Mouse (Mus musculus) myocyte (in vitro differentiated cells): ENCODE results near the gene AU040320.

Experiments used
- E2F4 ChIP-seq: IDR thresholded peaks from one replicate; pipeline ENCODE4 v1.6.1; 2011; ENCODE audit warnings: mild to moderate bottlenecking, control low read depth, moderate library complexity; ENCODE audit not compliant: insufficient read depth
- MAX ChIP-seq: IDR thresholded peaks from one replicate; pipeline ENCODE4 v1.6.1; 2011; ENCODE audit warnings: low read depth, mild to moderate bottlenecking, control low read depth
- POLR2A ChIP-seq: IDR thresholded peaks from one replicate; pipeline ENCODE4 v1.6.1; 2011; ENCODE audit warnings: low read depth, mild to moderate bottlenecking, control low read depth, moderate library complexity; ENCODE audit not compliant: insufficient read length
- POLR2AphosphoS2 ChIP-seq: IDR thresholded peaks from one replicate; pipeline ENCODE4 v1.6.1; 2011; ENCODE audit warnings: low read depth, control low read depth; ENCODE audit not compliant: insufficient read length
- SRF ChIP-seq: IDR thresholded peaks from one replicate; pipeline ENCODE4 v1.6.1; 2011; ENCODE audit warnings: low read depth; ENCODE audit not compliant: control insufficient read depth, insufficient read length
- USF1 ChIP-seq: IDR thresholded peaks from one replicate; pipeline ENCODE4 v1.6.1; 2011; ENCODE audit warnings: low read depth, mild to moderate bottlenecking, control low read depth, moderate library complexity

DNA sequence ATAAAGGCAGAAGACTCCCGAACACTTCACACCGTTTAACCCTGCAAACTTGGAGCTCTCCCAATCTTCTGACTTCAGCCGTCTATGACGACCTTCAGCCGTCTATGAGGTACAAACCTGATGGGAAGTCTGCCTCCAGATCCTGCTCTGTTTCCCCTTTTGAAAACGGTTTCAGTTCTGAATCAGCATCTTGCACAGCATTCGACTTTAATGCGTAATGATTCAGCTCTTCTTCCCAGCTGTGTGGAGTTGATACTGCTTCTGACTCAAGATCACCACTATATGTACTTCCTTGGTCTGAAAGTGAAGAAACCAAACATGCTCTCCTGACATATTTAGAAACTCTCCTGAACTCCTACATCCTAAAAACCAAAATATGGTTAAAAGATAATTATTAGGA is 136.5 kb downstream of the AU040320 start:
- TF ChIP-seq POLR2A: no peak
- no peak for TF ChIP-seq E2F4
- no peak for TF ChIP-seq SRF
- TF ChIP-seq POLR2AphosphoS2: no peak
- TF ChIP-seq USF1: no peak
- TF ChIP-seq MAX: no peak
